Mouse (Mus musculus) retina, adult 2 months (tissue): ENCODE measurements around the gene Insc.

ENCODE experiments used
- DNase-seq: peaks from one replicate; pipeline ENCODE4 v3.0.0-alpha.2; 2012; ENCODE audit warnings: low read depth, low spot score

Insc gene

DNA sequence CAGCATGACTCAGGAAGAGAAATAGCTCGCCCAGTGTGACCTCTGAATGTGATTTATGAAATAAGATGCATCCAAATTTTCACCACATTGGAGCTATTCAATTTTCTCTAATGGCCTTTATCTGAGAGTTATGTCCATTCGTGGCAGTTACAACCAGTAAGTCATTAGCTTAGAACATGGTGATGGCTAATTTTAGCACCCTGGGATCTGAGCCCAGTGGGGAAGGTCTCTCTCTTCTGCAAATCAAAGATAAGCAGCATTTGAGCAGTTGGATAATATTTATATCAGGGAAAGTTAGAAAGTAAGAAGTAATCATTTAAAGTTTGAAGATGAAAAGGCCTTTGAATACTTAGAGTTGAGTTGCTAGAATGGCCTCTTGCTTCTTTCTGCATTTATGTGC lies 19.2 kb downstream of the Insc start:
- no peak for DNase-seq

DNA sequence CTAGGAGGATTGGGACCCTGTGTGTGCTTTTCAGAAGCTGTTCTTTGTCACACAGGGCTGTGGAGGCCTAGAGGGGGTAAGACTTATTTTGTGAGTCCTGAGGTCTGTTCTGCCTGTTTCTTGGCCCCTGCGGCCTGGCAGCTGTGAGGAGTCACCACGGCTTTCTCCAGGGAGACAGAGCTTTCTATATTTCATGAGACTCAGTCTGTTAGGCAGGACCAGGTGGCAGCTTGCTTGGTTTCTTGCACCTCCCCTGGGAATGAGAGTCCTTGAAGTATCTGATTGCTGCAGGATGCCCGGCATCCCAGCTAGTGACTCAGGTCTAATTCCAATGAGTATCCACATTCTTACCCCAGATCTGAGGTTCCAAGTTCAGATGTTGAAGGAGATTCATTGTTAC lies 21.8 kb downstream of the Insc start:
- DNase-seq, result no peak

DNA sequence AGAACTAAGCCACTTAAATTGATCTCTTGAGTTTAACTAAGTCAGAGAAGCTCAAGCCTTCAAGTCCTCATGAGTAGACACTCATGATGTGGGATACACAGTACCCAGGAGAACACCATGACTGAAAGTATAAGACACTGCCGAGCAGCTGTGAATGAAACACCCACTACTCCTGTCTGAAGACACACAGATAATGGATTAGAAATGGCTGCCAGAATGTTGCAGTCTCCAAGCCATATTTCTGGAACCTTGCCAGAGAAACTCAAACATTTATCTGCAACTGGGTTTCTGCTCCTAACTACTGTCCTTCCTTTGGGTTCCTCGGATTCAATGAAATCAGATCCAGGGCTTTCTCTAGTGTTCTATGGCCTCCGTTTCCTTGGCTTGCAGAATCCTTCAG lies 23.0 kb downstream of the Insc start:
- no peak for DNase-seq

DNA sequence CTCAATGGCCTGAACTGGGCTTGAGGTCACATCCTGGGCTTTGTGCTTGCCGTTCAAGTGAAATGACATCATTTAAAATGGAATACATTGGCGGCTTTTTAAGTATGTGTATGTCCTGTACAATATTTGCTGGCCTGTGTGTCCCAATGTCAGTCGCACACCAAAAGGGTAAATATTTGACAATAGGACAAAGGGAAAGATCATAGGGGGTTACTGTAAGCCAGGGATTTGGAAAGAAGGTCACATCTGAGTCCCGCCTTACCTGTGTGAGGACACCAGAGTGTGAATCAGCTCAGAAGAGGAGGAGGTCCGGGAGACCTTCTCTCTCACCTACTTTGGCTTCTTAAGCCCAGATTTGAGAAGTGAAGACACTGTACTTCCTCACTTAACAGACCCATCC lies 25.0 kb downstream of the Insc start:
- DNase-seq, result no peak

DNA sequence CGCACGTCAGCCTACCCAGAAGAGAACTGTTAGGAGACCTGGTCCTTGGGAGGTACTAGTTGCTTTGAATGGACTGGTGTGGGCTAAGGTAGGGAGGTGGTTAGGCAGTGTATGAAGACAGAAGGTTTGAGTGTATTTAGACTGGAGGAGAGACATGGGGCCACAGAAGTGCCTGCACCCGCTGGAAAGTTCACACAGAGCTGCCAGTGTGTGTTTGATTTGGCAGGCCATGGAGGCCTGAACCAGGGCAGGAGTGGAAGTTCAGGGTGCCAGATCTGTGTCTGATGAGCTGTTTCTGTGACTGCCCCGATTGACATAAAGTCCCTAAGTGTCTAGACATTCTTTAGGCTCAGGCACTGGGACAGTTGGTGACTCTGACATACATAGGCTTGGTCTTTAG lies 25.5 kb downstream of the Insc start:
- no peak for DNase-seq

DNA sequence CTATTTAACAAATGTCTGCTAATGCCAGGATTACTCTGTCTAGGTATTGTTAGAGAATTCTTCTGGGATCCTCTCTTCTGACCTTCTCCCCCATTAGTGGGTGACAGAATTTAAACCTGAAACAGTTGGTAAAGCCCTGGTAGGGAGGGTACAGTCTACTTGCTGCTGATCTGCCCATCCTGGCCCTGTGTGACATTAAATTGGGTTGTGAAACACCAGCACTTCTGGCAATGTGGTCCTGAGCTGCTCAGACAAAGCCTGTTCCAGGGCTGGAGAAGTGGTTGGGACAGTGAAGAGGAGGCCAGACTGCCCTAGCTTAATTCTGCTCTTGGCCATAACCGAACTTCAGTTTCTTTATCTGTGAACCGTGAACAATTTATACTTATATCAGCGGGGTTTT lies 27.1 kb downstream of the Insc start:
- no peak for DNase-seq

DNA sequence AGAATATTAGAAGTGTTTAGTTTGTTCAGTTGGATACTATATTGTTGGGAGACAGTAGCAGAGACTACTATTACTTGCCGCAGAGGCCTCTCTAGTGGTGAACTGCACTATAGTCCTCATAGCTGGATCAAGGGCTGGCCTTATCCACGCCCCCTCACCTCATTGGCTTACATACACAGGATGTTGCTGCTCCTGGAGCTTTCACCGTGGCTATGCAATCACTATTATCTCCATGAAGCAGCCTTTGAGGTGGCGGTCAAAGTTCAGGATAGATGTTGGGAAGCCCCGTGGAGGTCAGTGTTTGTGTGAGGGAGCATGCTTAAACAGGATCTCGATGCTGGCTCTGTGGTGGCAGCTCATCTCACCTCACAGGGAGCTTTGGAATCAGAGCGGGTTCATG lies 28.3 kb downstream of the Insc start:
- no peak for DNase-seq

DNA sequence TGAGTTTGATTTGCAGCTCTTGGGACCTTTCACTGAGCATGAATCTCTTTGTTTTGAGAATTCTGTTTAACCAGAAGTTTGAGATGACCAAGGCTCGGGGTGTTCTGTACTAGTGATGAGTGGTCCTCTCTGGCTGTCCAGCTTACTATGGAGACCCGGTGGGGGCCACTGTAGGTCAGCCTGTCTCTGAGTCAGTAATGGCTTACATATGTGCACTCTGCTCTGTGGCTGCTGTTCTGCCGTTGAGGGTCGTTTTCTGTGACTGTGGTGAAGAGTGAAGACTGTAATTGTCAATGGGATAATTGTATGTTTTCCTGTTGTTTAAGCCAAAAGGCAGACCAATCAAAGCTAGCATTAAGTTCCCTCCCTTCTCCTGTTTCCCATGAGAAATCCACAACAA lies 30.3 kb downstream of the Insc start:
- DNase-seq, result no peak

DNA sequence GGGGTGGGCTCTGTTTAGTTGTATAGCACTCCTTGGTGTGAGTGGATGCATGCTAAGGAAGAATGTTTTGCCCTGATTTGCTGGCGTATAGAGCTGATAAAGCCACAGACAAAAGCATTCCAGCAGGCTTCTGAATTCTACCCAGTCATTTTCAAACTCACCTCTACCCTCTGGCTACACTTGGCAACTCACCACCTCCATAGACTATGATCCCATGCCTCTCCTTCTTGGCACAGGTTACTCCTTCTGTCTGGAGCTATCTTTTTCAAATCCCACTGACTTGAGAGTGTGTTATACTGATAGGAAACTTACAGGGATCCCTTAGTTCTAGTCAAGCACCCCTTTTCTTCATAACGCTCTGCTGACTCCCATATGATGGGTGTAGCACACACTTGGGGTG lies 32.4 kb downstream of the Insc start:
- DNase-seq, result no peak

DNA sequence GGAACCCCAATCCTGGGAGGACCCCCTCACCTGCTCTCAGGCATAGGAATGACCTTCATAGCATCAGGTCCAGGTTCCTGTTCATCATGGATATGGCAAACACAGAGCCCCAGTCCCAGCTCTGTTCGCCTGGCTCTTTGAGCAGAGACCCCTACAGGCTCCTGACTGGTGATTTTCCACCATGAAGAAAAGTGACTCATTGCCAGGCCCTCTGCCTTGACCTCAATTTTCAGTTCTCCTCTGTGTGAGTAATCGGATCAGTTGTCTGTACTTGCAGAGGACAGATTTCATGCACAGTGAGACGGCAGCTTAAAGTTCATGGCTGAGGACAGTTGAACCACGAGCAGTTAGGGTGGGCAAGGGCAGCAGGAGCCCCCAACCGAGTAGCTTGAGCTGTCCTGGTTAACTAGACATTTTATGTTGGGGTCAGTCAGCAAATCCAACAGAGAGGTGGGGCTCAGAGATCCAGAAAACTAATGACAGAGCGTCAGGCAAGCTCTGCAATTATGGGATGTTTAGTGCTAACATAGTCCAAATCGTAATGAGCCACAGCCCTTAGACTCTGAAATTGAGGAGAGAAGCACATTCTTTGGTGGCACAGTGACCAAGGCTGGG lies 34.8 kb downstream of the Insc start:
- DNase-seq, result no peak

DNA sequence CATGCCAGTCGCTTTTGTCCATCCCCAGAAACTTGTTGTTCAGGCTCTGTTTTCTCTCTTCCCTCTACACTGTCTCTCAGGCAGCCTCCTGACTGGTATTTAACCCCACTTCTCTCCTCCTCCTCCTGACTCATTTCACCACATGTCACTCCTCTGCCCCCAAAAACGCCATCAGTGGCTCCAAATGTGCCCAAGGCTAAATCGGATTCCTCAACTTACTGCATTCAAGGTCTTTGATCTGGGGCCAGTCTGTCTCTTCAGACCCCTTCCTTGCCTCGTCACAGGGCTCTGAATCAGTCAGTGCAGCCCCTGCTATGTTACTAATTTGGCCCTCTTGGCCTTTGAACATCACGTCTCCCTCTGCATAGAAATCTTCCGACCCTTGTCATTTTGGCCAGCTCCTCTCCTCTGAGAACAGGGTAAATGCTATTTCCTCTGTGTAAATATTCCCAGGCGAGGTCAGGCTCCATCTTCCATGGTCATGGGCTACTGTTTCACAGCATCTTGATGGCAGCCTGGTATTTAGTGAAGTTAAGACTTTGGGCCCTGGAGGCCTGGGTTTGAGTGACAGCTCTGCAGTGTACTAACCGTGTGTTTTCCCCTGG lies 35.7 kb downstream of the Insc start:
- no peak for DNase-seq

DNA sequence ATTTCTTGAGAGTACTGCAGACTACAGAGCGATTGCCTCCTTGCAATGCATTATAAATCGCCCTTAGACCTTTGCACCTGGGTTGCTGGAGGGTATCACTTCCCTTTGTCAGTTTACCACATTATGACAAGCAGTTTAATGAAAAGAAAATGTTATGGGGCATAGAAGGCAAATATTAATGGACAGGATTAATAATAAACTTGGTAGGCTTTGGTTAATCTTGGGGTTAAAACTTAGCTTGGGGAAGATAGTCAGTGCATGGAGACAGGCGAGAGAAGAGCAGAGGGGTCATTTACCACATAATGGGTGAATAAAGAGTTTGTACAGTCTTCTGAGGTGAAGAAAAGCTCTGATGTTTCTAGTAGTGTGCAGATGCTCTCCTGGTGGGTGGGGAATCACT lies 39.8 kb downstream of the Insc start:
- no peak for DNase-seq

DNA sequence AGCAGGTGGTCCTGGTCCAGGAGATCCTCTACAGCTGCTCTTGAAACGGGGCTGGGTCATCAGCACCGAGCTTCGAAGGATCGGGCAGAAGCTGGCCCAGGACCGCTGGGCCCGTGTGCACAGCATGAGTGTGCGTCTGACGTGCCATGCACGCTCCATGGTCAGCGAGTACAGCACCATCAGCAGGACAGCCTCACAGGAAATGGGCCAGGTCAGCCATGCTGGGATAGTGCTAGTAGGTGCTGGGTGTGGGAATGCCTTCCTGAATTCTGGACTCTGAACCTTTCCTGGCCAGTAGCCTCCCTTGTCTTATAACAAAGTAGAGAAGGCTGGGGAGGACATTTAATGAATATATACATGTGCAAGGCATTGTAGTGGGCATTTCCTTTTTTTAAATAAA lies 47.6 kb downstream of the Insc start:
- no peak for DNase-seq

DNA sequence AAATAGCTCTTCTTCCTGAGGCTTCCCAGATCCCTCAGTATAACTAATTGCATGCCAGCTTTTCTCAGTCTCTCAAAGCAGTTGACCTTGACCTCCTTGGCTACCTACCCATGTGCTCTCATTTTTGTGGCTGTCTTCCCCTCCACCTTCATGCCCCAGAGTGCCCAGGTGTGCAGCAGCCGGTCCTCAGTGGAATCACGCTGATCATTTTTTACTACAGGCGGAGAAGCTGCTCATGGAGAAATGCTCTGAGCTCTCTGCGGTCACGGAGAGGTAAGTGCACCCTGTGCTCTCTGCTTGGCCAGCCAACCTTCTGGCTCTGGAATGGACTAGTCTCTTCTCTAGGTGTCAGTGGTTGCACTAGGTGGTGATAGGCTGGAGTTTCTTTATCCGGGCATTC lies 48.5 kb downstream of the Insc start:
- DNase-seq, result no peak

DNA sequence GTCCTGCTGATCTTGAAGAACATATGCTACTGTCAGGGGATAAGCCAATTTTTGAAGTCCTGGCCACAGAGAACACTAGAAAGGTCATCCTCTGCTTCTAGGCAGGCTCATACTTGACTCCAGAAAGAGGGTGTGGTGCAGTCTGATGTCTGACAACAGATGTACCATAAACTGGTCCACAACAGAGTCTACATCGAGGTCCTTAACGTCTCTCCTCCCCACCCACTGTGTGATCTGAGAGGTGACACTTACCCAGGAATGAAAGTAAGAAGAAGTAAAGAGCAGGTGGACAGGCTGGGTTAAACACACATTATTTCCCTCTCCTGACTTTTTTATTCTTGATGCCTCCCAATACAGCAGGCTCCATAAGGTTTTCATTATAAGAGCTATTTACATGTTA lies 50.9 kb downstream of the Insc start:
- no peak for DNase-seq

DNA sequence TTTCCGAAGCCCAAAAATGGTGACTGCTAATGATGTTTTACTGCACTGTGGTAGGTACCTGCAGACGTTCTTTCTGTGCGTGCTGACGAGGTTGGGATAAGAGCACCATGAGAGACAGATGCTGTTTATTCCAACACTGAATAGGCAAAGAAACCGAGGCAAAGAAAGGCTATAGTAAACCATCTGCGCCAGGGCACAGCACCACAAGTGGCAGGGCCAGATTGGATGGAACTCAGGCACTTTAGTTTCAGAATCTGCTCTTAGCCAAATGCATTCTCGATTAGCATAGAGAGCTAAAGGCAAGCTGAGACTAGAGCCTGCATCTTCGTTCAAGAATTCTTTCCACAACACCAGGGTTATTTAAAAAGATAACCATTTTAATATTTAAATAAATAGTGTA lies 59.1 kb downstream of the Insc start:
- no peak for DNase-seq

DNA sequence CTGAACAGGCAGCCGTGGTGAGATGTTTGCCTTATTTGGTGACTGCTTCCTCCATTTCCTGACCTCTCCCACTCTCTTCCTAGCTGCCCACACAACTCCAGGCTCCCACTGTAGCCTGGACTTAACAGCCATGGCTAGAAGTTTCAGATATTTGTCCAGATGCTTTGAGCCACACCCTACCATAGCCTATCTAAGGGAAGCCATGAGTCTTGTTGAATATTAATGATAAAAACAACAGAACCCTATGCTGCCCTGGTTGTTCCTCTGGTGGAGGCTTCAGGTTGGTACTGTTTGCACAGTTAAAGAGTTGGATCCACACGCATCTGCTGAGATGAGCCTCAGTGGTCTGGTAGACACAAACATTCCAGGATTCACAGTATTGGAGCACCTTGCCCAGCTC lies 61.8 kb downstream of the Insc start:
- DNase-seq, result no peak

DNA sequence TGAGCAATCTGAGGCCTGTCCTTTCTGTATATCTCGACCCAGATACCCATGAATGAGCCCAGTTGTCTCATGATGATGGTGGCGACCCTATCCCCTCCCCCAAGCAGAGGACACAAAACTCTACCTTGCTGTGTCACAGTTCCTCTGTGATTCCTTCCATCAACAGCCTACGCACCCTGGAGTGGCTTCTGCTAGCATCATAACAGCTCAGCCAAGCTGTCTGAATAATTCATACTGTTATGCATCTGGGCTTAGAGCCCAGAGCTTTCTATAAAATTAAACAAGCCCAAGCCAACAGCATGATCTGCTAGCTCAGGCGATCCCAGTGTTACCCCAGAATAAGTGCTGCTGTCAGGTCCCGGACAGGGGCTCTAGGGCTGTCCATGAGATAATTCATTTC lies 63.8 kb downstream of the Insc start:
- no peak for DNase-seq

DNA sequence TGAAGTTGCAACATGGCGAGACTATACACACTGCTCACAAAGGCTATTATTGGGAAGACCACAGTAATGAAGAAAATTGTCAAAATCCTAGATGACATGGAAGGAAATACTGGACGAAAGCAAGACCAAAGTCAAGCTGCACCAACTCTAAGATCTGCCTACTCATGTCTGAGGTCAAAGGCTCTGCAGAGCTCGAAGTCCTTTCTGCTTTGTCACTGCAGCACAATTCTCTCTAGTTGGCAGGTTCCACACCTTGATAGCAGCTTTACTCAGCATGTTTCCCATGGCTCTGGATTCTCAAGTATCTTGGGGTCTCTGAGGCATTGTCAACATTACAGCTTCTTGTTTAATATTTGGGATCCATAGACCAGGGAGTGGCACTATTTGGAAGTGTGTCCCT lies 64.8 kb downstream of the Insc start:
- DNase-seq, result no peak

DNA sequence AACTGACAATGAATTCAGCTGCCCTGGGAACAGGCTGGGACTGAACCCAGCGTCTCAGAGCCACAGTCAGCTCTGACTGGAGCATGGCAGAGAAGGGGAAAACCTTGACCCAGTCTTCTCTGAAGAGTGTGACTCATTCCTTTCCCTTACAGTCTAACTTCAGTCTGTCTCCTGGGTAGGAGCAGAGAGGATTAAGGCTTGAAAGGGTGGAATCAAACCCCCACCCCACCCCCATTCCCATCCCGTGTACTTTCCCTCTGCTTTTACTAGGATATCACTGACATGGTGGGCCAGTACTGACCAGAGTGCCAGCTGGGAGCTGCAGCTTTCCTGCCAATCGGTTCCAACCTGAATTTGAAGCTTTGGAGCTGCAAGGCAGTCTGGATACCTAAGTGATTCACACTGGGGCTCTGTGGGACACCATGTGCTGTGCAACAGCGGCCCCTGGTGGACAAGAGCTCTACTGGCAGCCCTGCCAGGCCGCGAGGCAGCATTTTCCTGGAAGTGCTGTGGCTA lies 73.9 kb downstream of the Insc start:
- DNase-seq, result peak; percentile 37

DNA sequence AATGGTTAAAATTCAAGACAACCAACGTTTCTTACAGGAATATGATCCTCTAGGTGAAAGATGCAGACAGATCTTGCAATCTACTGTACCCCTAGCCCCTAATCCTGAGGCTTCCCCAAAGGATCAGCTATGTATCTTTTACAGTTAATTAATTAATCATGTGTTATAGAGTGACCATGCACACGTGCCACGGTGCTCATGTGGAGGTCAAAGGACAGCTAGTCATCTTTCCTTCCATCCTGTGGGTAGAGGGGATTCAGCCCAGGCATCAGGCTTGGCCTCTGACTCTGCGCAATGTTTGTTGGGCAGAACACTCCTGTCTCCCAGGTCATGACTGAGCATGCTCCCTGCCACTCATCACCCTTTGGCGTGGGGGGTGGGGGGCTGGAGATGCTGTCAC lies 74.4 kb downstream of the Insc start:
- DNase-seq, result no peak

DNA sequence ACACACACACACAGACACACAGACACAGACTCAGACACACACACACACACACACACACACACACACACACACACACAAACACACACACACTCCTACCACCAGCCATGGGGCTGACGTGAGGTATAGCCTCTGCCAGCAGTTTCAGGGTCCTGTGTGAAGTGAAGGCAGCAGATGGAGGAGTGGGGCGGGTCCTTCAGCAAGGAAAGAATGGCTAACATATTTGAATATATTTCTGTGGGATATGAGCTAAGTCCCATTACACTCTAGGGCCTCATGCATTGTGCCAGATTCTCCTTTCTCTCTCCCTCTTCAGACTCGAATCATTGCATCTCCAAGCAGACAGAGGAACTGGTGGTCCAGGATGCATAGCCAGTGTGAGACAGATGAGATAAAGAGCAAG lies 74.9 kb downstream of the Insc start:
- DNase-seq, result no peak

DNA sequence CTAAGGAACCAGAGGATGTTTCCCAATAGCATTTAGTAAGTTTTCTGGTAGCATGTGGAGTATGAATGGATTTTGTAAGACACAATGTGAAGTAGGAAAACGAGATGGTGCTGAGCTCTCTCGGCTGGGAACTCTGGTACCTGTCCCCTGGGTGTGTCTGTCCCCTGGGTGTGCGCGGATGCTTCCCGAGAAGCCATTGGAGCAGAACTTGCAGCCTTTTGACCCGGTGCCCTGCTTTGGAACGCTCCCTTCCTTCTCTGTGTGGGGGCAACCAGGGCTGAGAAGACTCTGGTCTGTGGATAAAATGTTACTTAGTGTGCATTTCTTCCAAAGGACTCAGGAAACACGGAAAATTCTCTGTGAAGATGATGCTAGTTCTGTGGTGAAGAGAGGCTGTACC lies 75.3 kb downstream of the Insc start:
- no peak for DNase-seq

DNA sequence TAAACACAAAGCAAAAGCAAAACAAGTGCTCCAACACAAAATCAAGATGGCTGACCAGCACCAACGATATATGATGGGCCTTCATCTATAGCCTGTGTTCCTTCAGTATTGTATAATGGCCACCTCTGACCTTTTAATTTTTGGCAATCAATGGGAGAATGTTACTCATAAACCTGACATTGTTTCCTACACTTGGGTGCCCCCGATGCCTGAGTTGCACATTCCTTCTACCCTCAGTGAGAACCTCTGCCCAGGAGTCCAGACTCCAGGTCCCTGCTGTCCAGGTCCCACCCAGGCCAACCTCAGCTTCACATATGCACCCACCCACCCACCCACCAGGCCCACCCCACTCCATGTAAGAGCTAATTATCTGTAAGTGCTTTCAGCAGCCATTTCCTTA lies 79.2 kb downstream of the Insc start:
- no peak for DNase-seq
